Mouse (Mus musculus) forebrain, embryonic 16.5 days (tissue): ENCODE data around the gene Kirrel3. TPM values are rescaled to one million over a fixed set of nuclear protein-coding genes. Genes with fewer than 3 reads are reported as not detected.
A peak's percentile ranks its signal among the peaks of the same experiment; 100 is the strongest.

ENCODE experiments used
- ATAC-seq: fragments of 200-750 bp; cut with Nextera tagmentation; 2 replicates; pipeline ENCODE4 v1.8.0; 2017; ENCODE audit warnings: mild to moderate bottlenecking, moderate library complexity
- H3K27ac ChIP-seq: fragments of 300-500 bp; sonication (generic); 2 replicates; pipeline ENCODE4 v1.5.1; 2014; ENCODE audit warnings: low read length, control low read depth
- H3K27me3 ChIP-seq: fragments of 300-500 bp; sonication (generic); replicated peaks from 2 replicates; pipeline ENCODE4 v1.6.1; 2014; ENCODE audit warnings: low read length; ENCODE audit not compliant: control insufficient read depth, insufficient read depth
- H3K36me3 ChIP-seq: fragments of 300-500 bp; sonication (generic); 2 replicates; pipeline ENCODE4 v1.6.1; 2014; ENCODE audit not compliant: control insufficient read depth, insufficient read depth
- H3K4me1 ChIP-seq: fragments of 300-500 bp; sonication (generic); replicated peaks from 2 replicates; pipeline ENCODE4 v1.6.1; 2014; ENCODE audit warnings: low read length; ENCODE audit not compliant: control insufficient read depth, insufficient read depth
- H3K4me2 ChIP-seq: fragments of 300-500 bp; sonication (generic); 2 replicates; pipeline ENCODE4 v1.6.1; 2014; ENCODE audit warnings: mild to moderate bottlenecking, low read length, control low read depth
- H3K4me3 ChIP-seq: fragments of 300-500 bp; sonication (generic); replicated peaks from 2 replicates; pipeline ENCODE4 v1.5.1; 2014; ENCODE audit warnings: mild to moderate bottlenecking, low read length, control low read depth
- H3K9ac ChIP-seq: fragments of 300-500 bp; sonication (generic); replicated peaks from 2 replicates; pipeline ENCODE4 v1.6.1; 2014; ENCODE audit warnings: low read depth, low read length, control low read depth
- H3K9me3 ChIP-seq: fragments of 300-500 bp; sonication (generic); 2 replicates; pipeline ENCODE4 v1.6.1; 2016; ENCODE audit warnings: low read length; ENCODE audit not compliant: control insufficient read depth
- WGBS: fragments of 180-500 bp; shearing (Covaris S2); extraction: QIAGEN DNeasy Blood & Tissue Kit; methylation state at CpG from one replicate; pipeline ENCODE4 v1.1.7; 2014; 5-methylcytosine and 5-hydroxymethylcytosine counted together
- polyA plus RNA-seq: library from polyadenylated mRNA; unstranded; fragments of >200 nt; fragmentation: Nextera tagmentation; extraction: Ambion mirVana; gene quantifications from 2 replicates; pipeline ENCODE4 v1.2.1, GENCODE M21; 2015

The Kirrel3 gene
- polyA plus RNA-seq, 1 experiment from 2014 or later, result 62.7 TPM

DNA sequence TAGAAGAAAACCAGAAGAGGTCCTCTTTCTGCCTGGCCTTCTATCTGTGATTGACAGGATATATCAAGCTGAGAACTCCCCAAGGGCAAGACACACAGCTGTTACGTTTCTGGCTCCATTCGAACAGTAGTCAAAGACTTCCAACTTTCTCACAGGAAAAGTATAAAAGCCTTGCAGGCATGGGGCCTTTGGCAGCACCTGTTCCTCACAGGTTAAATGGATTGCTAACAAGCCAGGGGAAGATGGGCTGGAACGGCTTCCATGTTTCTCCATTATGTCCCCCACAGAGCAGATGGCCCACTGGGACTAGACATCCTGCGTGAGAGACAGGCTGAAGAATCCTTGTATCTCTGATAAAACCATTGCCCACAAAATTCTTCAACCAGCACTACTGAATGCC is 415.5 kb downstream of the Kirrel3 start:
- Histone ChIP-seq H3K9ac (no peak overlapping the region), H3K4me1 (no peaks in the 10 kb centered on the region), H3K27ac (no peak overlapping the region), H3K27me3 (no peaks in the 10 kb centered on the region), H3K4me2 (no peak overlapping the region), H3K9me3 (no peaks in the 10 kb centered on the region), H3K4me3 (no peak overlapping the region), H3K36me3 (no peaks in the 10 kb centered on the region)
- ATAC-seq, result no peak
- WGBS, result 81% methylated on average over 4 of the region's 4 CpGs

DNA sequence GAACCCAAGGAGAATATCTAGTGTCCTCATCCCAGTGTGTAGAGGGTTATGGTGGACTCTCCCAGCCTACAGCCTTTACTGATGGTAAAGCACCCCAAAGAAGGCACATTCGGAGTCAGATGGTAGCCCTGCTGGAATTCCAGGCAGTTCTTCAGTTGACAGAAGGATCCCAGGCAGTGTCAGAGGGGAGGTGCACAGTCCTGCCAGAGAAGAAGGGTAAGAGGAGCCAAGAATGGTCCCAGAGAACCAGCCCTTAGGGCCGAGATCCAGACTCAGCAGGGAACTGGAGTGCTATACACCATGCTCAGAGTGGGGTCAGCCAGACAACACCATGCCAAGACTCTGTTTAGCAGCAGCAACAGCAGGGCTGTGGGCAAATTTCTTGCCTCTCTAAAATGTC is 416.2 kb downstream of the Kirrel3 start:
- Histone ChIP-seq H3K27ac (no peak overlapping the region), H3K36me3 (no peaks in the 10 kb centered on the region), H3K4me3 (no peak overlapping the region), H3K9me3 (no peaks in the 10 kb centered on the region), H3K4me2 (no peak overlapping the region), H3K9ac (no peak overlapping the region), H3K4me1 (no peaks in the 10 kb centered on the region), H3K27me3 (no peaks in the 10 kb centered on the region)
- ATAC-seq, result 0 out of 2 replicates have a peak, but pooled peaks have one; percentile 15
- 55% methylated on average over 2 of the region's 2 CpGs for WGBS

DNA sequence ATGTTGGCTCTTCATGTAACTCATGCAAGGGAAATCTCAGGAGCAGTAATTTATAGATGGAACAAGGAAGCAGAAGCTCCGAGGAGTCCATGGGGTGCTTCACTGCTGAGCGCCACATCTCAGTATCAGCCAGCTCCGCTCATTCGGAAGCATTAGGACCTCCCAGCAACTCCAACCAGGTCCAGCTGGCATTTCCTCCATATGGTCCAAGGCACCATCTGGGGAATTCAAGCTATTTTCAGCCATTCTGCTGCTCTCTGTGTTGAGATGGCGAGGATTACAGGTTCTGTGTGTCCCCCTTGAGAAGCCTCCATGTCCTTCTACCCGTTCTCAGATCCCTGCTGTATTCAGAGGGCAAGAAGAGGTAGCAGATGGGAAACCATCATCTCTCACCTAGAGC is 419.5 kb downstream of the Kirrel3 start:
- no peaks in the 10 kb centered on the region for H3K27me3 ChIP-seq
- no peaks in the 10 kb centered on the region for H3K36me3 ChIP-seq
- no peak overlapping the region for H3K9ac ChIP-seq
- H3K4me2 ChIP-seq, result no peak overlapping the region
- no peaks in the 10 kb centered on the region for H3K9me3 ChIP-seq
- H3K27ac ChIP-seq, result no peak overlapping the region
- no peak for ATAC-seq
- no peak overlapping the region for H3K4me3 ChIP-seq
- 75% methylated on average over 6 of the region's 6 CpGs for WGBS
- no peaks in the 10 kb centered on the region for H3K4me1 ChIP-seq

DNA sequence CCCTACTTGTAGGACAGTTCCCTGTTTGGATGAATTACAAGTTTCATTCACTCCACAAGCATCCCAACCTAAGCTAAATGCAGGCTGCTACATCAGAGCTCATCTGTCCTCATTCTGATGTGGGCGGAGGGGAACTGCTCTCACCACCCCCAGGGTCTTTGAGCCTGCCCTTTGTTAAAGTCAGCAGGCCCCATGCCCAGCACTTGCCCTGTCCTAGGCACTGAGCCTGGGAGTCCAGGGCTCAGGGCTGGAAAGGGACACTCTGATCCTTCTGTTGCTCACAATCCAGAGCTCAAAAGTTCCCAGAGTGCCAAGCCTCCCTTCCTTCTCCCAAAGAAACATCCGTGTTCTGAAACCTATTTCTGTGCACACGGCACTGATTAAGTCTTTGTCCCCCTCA is 422.3 kb downstream of the Kirrel3 start:
- H3K4me1 ChIP-seq, result no peaks in the 10 kb centered on the region
- no peaks in the 10 kb centered on the region for H3K36me3 ChIP-seq
- no peak overlapping the region for H3K27ac ChIP-seq
- H3K4me3 ChIP-seq, result no peak overlapping the region
- no peak overlapping the region for H3K9ac ChIP-seq
- 54% methylated on average over 3 of the region's 3 CpGs for WGBS
- no peak overlapping the region for H3K4me2 ChIP-seq
- no peaks in the 10 kb centered on the region for H3K9me3 ChIP-seq
- no peaks in the 10 kb centered on the region for H3K27me3 ChIP-seq
- no peak for ATAC-seq

DNA sequence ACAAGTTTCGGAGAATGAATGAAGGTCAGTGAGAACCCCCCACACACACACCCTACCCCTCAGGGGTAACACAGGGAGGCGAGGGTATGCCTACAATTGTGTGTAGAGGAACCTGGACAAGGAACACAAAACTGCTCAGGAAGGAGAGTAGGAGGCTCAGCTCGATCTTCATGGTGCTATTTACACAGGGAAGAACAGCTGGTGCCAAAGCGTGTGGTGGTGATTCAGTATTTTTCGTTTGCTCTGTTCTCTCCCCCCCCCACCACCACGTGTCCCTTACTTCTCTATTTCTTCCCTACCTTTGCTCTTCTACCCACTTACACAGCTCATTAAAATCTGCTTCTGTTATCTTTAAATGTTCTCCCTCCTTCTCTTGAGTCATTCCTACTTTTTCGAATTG is 426.1 kb downstream of the Kirrel3 start:
- Histone ChIP-seq H3K36me3 (no peaks in the 10 kb centered on the region), H3K9me3 (no peaks in the 10 kb centered on the region), H3K4me2 (no peak overlapping the region), H3K9ac (no peak overlapping the region), H3K4me1 (0 out of 2 replicates have a peak, but pooled peaks cover 2% of the 10 kb centered on the region), H3K27ac (no peak overlapping the region), H3K4me3 (no peak overlapping the region), H3K27me3 (no peaks in the 10 kb centered on the region)
- 74% methylated on average over 7 of the region's 7 CpGs for WGBS
- ATAC-seq, result no peak

DNA sequence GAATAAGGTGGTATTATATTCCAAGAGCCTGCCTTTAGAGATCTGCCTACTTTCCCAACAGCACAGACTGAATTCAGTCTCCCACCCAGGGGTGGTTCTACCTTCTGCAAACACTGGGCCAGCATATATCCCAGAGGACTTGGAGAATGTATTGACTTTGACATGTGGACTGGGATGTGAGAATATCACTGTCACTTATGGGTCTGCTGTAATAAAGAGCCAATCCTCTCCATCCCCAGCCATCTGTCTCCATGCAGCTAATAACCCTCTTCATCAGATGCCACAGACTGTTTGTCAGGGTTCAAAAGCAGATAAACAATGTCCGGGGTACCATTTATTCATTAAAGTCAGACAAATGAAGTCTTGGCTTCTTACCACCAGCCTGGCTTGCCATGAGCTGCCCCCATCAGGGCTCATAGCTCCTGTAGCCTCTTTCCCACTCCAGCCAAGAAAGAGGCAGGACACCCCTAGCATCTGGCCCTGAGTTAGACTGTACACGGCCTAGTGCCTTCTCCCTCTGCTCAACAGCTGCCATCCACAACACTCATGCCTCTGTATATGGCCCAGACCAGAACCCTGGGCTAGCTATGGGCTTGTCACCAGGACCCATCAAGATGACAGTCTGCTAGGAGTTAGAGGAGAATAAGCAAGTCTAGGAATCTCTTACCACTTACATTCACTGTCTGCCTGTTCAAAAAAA is 426.7 kb downstream of the Kirrel3 start:
- H3K4me3 ChIP-seq, result no peak overlapping the region
- no peaks in the 10 kb centered on the region for H3K27me3 ChIP-seq
- no peaks in the 10 kb centered on the region for H3K36me3 ChIP-seq
- no peak overlapping the region for H3K9ac ChIP-seq
- ATAC-seq, result peak; percentile 39
- H3K9me3 ChIP-seq, result no peaks in the 10 kb centered on the region
- 0 out of 2 replicates have a peak, but pooled peaks cover 2% of the 10 kb centered on the region for H3K4me1 ChIP-seq
- 48% methylated on average over 2 of the region's 2 CpGs for WGBS
- no peak overlapping the region for H3K4me2 ChIP-seq
- no peak overlapping the region for H3K27ac ChIP-seq

DNA sequence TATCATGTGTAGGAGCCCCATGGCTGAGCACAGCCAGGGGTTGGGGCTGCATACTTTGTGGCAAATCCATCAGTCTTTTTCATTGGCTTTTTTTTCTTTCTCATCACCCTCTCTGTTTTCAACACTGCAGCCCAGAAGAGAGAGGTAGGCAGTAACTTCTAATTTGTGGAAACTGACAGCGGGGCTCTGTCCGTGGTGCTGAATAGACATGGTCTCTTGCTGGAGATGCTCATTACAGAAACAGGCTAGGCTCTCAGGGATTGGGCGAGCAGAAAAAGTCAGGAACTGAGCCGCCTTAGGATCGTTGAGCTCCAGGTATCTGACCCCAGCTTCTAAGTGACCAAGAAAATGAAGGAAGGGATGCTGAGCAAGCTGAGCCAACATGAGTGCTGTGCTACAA is 427.3 kb downstream of the Kirrel3 start:
- Histone ChIP-seq H3K9ac (no peak overlapping the region), H3K36me3 (no peaks in the 10 kb centered on the region), H3K4me1 (0 out of 2 replicates have a peak, but pooled peaks cover 2% of the 10 kb centered on the region), H3K9me3 (no peaks in the 10 kb centered on the region), H3K4me3 (no peak overlapping the region), H3K27ac (no peak overlapping the region; the same call in 1 of the 2 replicates), H3K27me3 (no peaks in the 10 kb centered on the region), H3K4me2 (no peak overlapping the region)
- WGBS, result 5% methylated on average over 5 of the region's 5 CpGs
- 0 out of 2 replicates have a peak, but pooled peaks have one; percentile 9 for ATAC-seq

DNA sequence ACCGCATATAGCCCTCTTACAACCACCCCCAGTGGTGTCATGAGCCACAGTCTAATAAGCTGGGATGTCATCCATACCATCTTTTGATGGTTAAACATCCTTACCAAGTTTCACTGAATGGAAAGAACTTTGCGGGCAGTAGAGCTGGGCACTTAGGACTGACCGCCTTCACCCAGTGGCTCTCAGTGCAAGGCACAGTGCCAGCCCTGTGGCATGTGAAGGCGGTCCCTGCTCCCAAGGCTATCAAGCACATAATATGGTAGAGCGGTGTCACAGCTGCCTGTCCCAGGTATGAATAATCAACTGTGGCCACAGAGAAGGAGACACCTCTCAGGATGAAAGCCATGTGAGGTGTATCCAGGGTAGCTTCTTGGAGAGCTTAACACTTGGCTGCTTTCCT is 433.3 kb downstream of the Kirrel3 start:
- 96% methylated on average over 5 of the region's 5 CpGs for WGBS
- no peaks in the 10 kb centered on the region for H3K36me3 ChIP-seq
- no peaks in the 10 kb centered on the region for H3K9me3 ChIP-seq
- H3K27ac ChIP-seq, result no peak overlapping the region
- H3K4me1 ChIP-seq, result peaks cover 21% of the 10 kb centered on the region
- no peak for ATAC-seq
- no peak overlapping the region for H3K9ac ChIP-seq
- no peaks in the 10 kb centered on the region for H3K27me3 ChIP-seq
- no peak overlapping the region for H3K4me3 ChIP-seq
- no peak overlapping the region for H3K4me2 ChIP-seq

DNA sequence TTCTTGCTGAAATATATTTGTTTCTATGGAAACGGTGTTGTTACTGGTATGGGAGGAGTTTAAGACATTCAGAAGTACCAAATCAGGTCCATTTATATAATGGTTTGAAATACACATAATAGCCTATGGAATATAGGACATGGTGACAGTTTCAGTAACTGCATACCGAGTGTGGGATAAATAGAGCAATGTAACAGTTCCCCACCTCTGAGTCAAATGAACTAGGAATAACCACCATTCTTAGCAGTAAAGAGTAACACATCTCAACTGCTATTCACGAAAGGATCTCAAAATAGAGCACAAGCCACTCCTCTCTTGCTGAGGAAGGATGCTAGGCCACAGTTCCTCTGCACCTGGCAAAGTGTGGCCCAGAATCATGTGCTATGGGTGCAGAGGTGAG is 434.4 kb downstream of the Kirrel3 start:
- no peak overlapping the region for H3K4me2 ChIP-seq
- H3K9ac ChIP-seq, result no peak overlapping the region
- WGBS, result 81% methylated on average over 3 of the region's 3 CpGs
- no peak overlapping the region for H3K4me3 ChIP-seq
- peaks cover 24% of the 10 kb centered on the region for H3K4me1 ChIP-seq
- no peak overlapping the region for H3K27ac ChIP-seq
- ATAC-seq, result no peak
- H3K36me3 ChIP-seq, result no peaks in the 10 kb centered on the region
- no peaks in the 10 kb centered on the region for H3K27me3 ChIP-seq
- H3K9me3 ChIP-seq, result no peaks in the 10 kb centered on the region

DNA sequence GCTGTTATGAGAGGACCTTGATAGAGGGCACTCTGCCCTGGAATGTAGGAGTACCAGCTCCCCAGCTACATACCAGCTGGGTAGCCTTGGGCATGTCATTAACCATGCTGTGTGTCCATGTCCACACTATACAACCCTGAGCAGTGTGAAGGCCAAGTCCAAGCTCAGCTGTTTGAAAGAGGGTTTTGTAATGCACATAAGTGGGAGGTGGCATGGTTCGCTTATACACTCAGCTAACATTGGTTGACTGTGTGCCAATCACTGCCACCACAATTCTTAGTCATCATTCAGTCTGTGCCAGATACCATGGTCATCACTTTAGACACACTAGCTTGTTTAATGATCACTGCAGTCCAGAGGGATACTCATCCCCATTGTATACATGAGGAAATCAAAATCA is 436.2 kb downstream of the Kirrel3 start:
- H3K9me3 ChIP-seq, result no peaks in the 10 kb centered on the region
- peaks cover 24% of the 10 kb centered on the region for H3K4me1 ChIP-seq
- H3K36me3 ChIP-seq, result no peaks in the 10 kb centered on the region
- H3K27ac ChIP-seq, result no peak overlapping the region
- H3K4me2 ChIP-seq, result no peak overlapping the region
- peak; percentile 16; the same call in 1 of the 2 replicates for ATAC-seq
- WGBS, result 39% methylated on average over 1 of the region's 1 CpGs
- H3K27me3 ChIP-seq, result no peaks in the 10 kb centered on the region
- H3K9ac ChIP-seq, result no peak overlapping the region
- H3K4me3 ChIP-seq, result no peak overlapping the region
